Mouse (Mus musculus) myocyte (in vitro differentiated cells): ENCODE data around the gene Nktr. TPM values are rescaled to one million over a fixed set of nuclear protein-coding genes. Genes with fewer than 3 reads are reported as not detected.

Experiments used
- H3K27me3 ChIP-seq: one replicate; pipeline ENCODE4 v1.6.1; 2011; ENCODE audit not compliant: control insufficient read depth, insufficient read depth, insufficient read length
- H3K36me3 ChIP-seq: one replicate; pipeline ENCODE4 v1.6.1; 2011; ENCODE audit not compliant: control insufficient read depth, insufficient read depth
- H3K4me2 ChIP-seq: one replicate; pipeline ENCODE4 v1.6.1; 2011; ENCODE audit warnings: low read depth, control low read depth
- H3K4me3 ChIP-seq: one replicate; pipeline ENCODE4 v1.5.1; 2011; ENCODE audit warnings: mild to moderate bottlenecking, control low read depth, moderate library complexity
- H3K79me2 ChIP-seq: one replicate; pipeline ENCODE4 v1.6.1; 2011; ENCODE audit not compliant: control insufficient read depth, insufficient read depth
- H3ac ChIP-seq: one replicate; pipeline ENCODE4 v1.6.1; 2011; ENCODE audit not compliant: control insufficient read depth, insufficient read length
- CEBPB ChIP-seq: IDR thresholded peaks from 2 replicates; pipeline ENCODE4 v1.6.1; 2011; ENCODE audit warnings: mild to moderate bottlenecking, moderate library complexity; ENCODE audit not compliant: poor library complexity, insufficient read depth, severe bottlenecking
- E2F4 ChIP-seq: IDR thresholded peaks from one replicate; pipeline ENCODE4 v1.6.1; 2011; ENCODE audit warnings: mild to moderate bottlenecking, control low read depth, moderate library complexity; ENCODE audit not compliant: insufficient read depth
- MAX ChIP-seq: IDR thresholded peaks from one replicate; pipeline ENCODE4 v1.6.1; 2011; ENCODE audit warnings: low read depth, mild to moderate bottlenecking, control low read depth
- MYOD1 ChIP-seq, 3 experiments: IDR thresholded peaks; one replicate each; pipeline ENCODE4 v1.6.1; 2011; ENCODE audit warnings: control low read depth in 2 of 3, low read depth in 2 of 3, mild to moderate bottlenecking in 2 of 3, moderate library complexity in 1 of 3; ENCODE audit not compliant: insufficient read length in 2 of 3, control insufficient read depth in 1 of 3
- MYOG ChIP-seq, 3 experiments: IDR thresholded peaks; one replicate each; pipeline ENCODE4 v1.6.1; 2011; ENCODE audit warnings: control low read depth in 2 of 3, low read depth in 2 of 3, mild to moderate bottlenecking in 2 of 3; ENCODE audit not compliant: insufficient read length in 2 of 3, control insufficient read depth in 1 of 3, insufficient read depth in 1 of 3
- POLR2A ChIP-seq: IDR thresholded peaks from one replicate; pipeline ENCODE4 v1.6.1; 2011; ENCODE audit warnings: low read depth, mild to moderate bottlenecking, control low read depth, moderate library complexity; ENCODE audit not compliant: insufficient read length
- POLR2AphosphoS2 ChIP-seq: IDR thresholded peaks from one replicate; pipeline ENCODE4 v1.6.1; 2011; ENCODE audit warnings: low read depth, control low read depth; ENCODE audit not compliant: insufficient read length
- REST ChIP-seq: IDR thresholded peaks from one replicate; pipeline ENCODE4 v1.6.1; 2011; ENCODE audit warnings: mild to moderate bottlenecking, control low read depth, moderate library complexity; ENCODE audit not compliant: insufficient read depth, insufficient read length
- SRF ChIP-seq: IDR thresholded peaks from one replicate; pipeline ENCODE4 v1.6.1; 2011; ENCODE audit warnings: low read depth; ENCODE audit not compliant: control insufficient read depth, insufficient read length
- TCF12 ChIP-seq: IDR thresholded peaks from one replicate; pipeline ENCODE4 v1.6.1; 2011; ENCODE audit warnings: mild to moderate bottlenecking, control low read depth; ENCODE audit not compliant: poor library complexity, insufficient read depth, severe bottlenecking
- TCF3 ChIP-seq: IDR thresholded peaks from one replicate; pipeline ENCODE4 v1.6.1; 2011; ENCODE audit warnings: low read depth, control low read depth; ENCODE audit not compliant: insufficient read length
- USF1 ChIP-seq: IDR thresholded peaks from one replicate; pipeline ENCODE4 v1.6.1; 2011; ENCODE audit warnings: low read depth, mild to moderate bottlenecking, control low read depth, moderate library complexity
- polyA plus RNA-seq: library from polyadenylated mRNA; unstranded; fragments of >200 nt; fragmentation: generic; extraction: Trizol; gene quantifications from one replicate; pipeline ENCODE4 v1.2.1, GENCODE M21; 2012; ENCODE audit warnings: missing spikeins

Nktr gene
- polyA plus RNA-seq, 1 experiment = 9.0 TPM

DNA sequence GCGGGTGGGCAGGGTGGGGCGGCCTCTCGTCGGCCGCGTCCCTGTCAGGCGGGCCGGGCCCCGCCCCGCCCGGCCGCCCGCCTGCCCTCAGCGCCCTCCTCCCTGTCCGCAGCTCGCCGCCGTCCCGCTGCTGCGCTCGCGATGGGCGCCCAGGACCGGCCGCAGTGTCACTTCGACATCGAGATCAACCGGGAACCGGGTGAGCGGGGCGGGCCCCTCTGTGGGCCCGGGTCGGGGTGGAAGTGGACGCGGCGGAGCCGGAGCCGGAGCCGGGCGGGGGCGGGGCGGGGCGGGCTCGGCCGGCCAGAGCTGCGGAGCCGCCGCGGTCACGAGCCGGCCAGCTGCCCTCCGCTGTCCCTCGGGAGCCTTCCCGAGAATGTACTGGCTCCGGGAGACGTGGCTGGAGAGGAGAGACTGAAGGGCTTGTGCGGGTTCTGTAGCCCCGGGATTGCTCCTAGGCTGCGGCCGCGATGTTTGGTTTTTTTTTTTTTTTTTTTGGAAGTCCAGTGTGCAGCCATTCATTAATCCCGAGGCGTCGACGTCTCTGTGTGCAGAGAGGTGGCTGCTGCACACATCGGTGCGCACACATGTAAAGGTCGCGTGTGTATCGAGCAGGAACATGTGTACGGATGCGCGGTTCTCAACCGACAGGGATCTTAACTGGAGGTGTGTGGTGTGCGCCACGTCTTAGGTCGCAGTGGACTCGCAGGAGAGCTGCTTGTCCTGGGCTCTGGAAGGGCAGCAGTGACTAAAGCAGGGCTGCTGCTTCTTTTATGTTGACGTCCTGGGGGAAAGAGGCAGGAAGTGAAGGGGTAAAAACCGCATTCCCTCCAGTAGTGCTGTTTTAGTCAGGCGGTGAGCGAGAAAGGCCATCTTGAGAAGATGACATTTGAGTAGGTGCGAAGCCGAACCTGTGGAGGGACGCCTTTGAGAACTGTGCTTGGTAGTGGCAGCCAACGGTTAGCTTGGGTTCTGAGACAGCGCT is 670 bp downstream of the Nktr start:
- Histone ChIP-seq H3K27me3 (no peaks in the 10 kb centered on the region), H3K36me3 (no peaks in the 10 kb centered on the region)

DNA sequence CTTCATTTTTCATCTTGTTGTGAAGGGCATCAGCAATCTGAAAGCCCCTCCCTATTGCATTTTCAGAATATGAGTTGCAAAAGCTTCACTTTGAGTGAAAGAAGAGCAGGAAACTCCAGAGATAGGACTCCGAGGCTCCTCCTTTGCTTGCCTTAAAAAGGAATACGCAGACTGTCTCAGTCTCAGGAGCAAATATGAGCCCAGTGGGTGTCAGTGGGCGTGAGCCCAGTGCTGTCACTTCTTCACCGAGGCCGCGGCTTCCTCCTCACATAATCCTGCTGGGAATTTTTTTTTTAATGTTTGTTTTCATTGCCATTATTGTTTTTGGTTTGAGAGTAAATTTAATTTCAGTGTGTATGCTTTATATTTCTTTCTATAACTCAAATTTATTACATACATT is 21.5 kb downstream of the Nktr start:
- TF ChIP-seq USF1 (no peak), MAX (no peak), CEBPB (no peak), TCF3 (no peak), MYOG (IDR thresholded peaks at IDR 0.05; ENCODE audit: control insufficient read depth in 1 of 3, insufficient read depth in 1 of 3, insufficient read length in 2 of 3, low read depth in 2 of 3) (no peak), SRF (no peak), MYOD1 (IDR thresholded peaks at IDR 0.05; ENCODE audit: control insufficient read depth in 1 of 3, insufficient read length in 2 of 3, low read depth in 2 of 3) (no peak), E2F4 (no peak), POLR2AphosphoS2 (no peak), TCF12 (no peak), REST (no peak), POLR2A (no peak)
- Histone ChIP-seq H3ac (no peak overlapping the region), H3K27me3 (no peaks in the 10 kb centered on the region)

More for the DNA sequence above, 670 bp downstream of the Nktr start:
- Histone ChIP-seq H3K79me2 (peaks cover 52% of the 10 kb centered on the region), H3K4me2 (peak overlapping the region; percentile 90), H3K4me3 (peak overlapping the region; percentile 80), H3ac (peak overlapping the region; percentile 68)
- TF ChIP-seq POLR2A = peak; percentile 15
- TF ChIP-seq MAX = no peak
- no peak for TF ChIP-seq USF1
- TF ChIP-seq E2F4 = no peak
- no peak for TF ChIP-seq REST
- peak in 1 of 3 experiments; percentile 34 for TF ChIP-seq MYOG (IDR thresholded peaks at IDR 0.05; ENCODE audit: control insufficient read depth in 1 of 3, insufficient read depth in 1 of 3, insufficient read length in 2 of 3, low read depth in 2 of 3)
- TF ChIP-seq CEBPB = no peak
- TF ChIP-seq TCF3 = no peak
- TF ChIP-seq MYOD1 (IDR thresholded peaks at IDR 0.05; ENCODE audit: control insufficient read depth in 1 of 3, insufficient read length in 2 of 3, low read depth in 2 of 3) = peak in 2 of 3 experiments; percentile 16 to 41
- TF ChIP-seq TCF12 = no peak
- TF ChIP-seq POLR2AphosphoS2 = no peak
- TF ChIP-seq SRF = no peak

GRCm38 (mm10) chr9:121741168-121741567 is 22.2 kb downstream of the Nktr start:
- peaks cover 79% of the 10 kb centered on the region for H3K36me3 ChIP-seq
- H3K4me3 ChIP-seq = no peak overlapping the region

More for the DNA sequence above, 21.5 kb downstream of the Nktr start:
- H3K4me2 ChIP-seq = no peak overlapping the region
- peaks cover 78% of the 10 kb centered on the region for H3K36me3 ChIP-seq
- H3K4me3 ChIP-seq = no peak overlapping the region
- H3K79me2 ChIP-seq = peaks cover 15% of the 10 kb centered on the region

DNA sequence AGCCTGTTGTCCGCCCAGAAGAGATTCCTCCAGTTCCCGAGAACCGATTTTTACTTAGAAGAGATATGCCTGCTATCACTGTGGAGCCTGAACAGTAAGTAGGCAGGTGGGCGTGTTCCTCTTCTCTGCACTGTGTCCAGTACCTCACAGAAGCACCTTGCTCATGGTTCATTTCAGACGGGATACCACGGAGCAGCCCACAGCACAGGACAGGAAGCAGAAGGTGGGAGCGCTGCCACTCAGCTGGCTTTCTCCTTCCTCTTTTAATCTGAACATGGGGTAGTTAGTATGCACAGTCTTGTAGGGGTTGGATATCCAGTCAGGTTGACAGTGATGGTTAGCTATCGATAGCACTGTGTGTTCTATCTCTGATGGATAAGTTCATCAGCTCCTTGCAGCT is 25.1 kb downstream of the Nktr start:
- no peak overlapping the region for H3ac ChIP-seq
- no peak overlapping the region for H3K4me2 ChIP-seq
- no peaks in the 10 kb centered on the region for H3K79me2 ChIP-seq
- peaks cover 91% of the 10 kb centered on the region for H3K36me3 ChIP-seq
- H3K27me3 ChIP-seq = no peaks in the 10 kb centered on the region
- no peak for TF ChIP-seq CEBPB
- TF ChIP-seq TCF12 = no peak
- TF ChIP-seq USF1 = no peak
- TF ChIP-seq MAX = no peak
- H3K4me3 ChIP-seq = no peak overlapping the region

More at GRCm38 (mm10) chr9:121741168-121741567, 22.2 kb downstream of the Nktr start:
- no peaks in the 10 kb centered on the region for H3K27me3 ChIP-seq
- no peak overlapping the region for H3K4me2 ChIP-seq
- no peak overlapping the region for H3ac ChIP-seq
- TF ChIP-seq E2F4 (no peak), CEBPB (no peak), TCF12 (no peak), POLR2A (no peak), REST (no peak), USF1 (no peak)
- peaks cover 15% of the 10 kb centered on the region for H3K79me2 ChIP-seq

DNA sequence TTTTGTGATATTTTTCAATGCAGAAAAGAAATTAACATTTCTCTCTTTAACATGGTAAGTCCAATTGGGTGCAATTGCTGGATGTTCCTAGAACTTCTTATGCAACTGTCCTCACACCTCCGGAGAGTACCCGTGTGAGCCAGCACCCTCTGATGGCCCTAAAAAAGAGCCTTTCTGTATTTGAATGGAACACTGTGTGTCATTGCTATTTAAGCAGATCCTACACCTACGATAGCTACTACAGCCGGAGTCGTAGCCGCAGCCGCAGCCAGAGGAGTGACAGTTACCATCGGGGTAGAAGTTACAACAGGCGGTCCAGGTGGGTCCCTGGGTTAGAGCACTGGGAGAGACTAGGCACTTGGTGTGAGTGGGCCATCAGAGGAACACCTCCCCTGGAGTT is 33.8 kb downstream of the Nktr start:
- Histone ChIP-seq H3K4me3 (no peak overlapping the region), H3K27me3 (no peaks in the 10 kb centered on the region), H3K36me3 (peaks cover 70% of the 10 kb centered on the region), H3K79me2 (no peaks in the 10 kb centered on the region), H3K4me2 (no peak overlapping the region), H3ac (no peak overlapping the region)
- TF ChIP-seq MYOG (IDR thresholded peaks at IDR 0.05; ENCODE audit: control insufficient read depth in 1 of 3, insufficient read depth in 1 of 3, insufficient read length in 2 of 3, low read depth in 2 of 3) (no peak), POLR2A (no peak), REST (no peak), E2F4 (no peak), CEBPB (no peak)
